ENCODE assay signal across 21 mouse cellular contexts in genomic region chr9:96715171-96715570, GRCm38 (mm10). TPM values are rescaled to one million over a fixed set of nuclear protein-coding genes. Genes with fewer than 3 reads are reported as not detected.
A peak's percentile ranks its signal among the peaks of the same experiment; 100 is the strongest.
DNase-seq lines count a peak whose midpoint lies in the region; ATAC-seq and TF ChIP-seq lines count a peak whose summit lies in the region.
"Had no signal": no experiment of that assay in that cellular context is flagged by ENCODE, and none has a peak within 500 bp of the region (broad histone marks: within the 10 kb centered on the region; RNA-seq: fewer than 3 reads in every experiment).

No protein-coding gene starts in this region.

- no peak for TF ChIP-seq CTCF in CH12.LX (conservative IDR thresholded peaks at IDR 0.05 in 1 of 2, IDR thresholded peaks at IDR 0.05 in 1 of 2; ENCODE audit: low read depth in 2 of 2, low read length in 2 of 2)

- DNase-seq in heart, embryonic 10.5 days (ENCODE audit: low spot score) = no peak
- DNase-seq in CH12.LX (ENCODE audit: extremely low read depth) (peak; percentile 54), R1 (ENCODE audit: low read depth, low spot score) (peak; percentile 74)
- no peak for DNase-seq in layer of hippocampus, postnatal 25 days (ENCODE audit: extremely low spot score in 1 of 2, low spot score in 1 of 2)
- DNase-seq: adrenal gland, postnatal 36 days; cerebellum, adult 18-20 months; gastrocnemius, postnatal 10 days; kidney, adult 18-20 months; right cerebral cortex, postnatal 14 days; spleen, adult 18-20 months; thymus, postnatal 36 days had no signal

- H3K27me3 ChIP-seq in heart, embryonic 12.5 days (replicated peaks) = no peaks in the 10 kb centered on the region
- no peaks in the 10 kb centered on the region for H3K27me3 ChIP-seq in heart, embryonic 10.5 days (ENCODE audit: insufficient read depth, poor library complexity, severe bottlenecking)
- H3K27me3 ChIP-seq in hindbrain, embryonic 13.5 days = no peaks in the 10 kb centered on the region
- no peaks in the 10 kb centered on the region for H3K27me3 ChIP-seq in hindbrain, embryonic 16.5 days (replicated peaks; ENCODE audit: control insufficient read depth, insufficient read depth, low read length)
- H3K27me3 ChIP-seq in CH12.LX (replicated peaks) = no peaks in the 10 kb centered on the region
- H3K27me3 ChIP-seq: limb, embryonic 13.5 days; lung, embryonic 15.5 days had no signal

- peak overlapping the region; percentile 50 for H3K27ac ChIP-seq in heart, embryonic 12.5 days (ENCODE audit: poor library complexity, severe bottlenecking)
- H3K27ac ChIP-seq in heart, embryonic 10.5 days = no peak overlapping the region
- peak overlapping the region; percentile 45; the same call in 1 of the 2 replicates for H3K27ac ChIP-seq in hindbrain, embryonic 13.5 days
- no peak overlapping the region for H3K27ac ChIP-seq in hindbrain, embryonic 16.5 days (ENCODE audit: low read depth, low read length)
- peak overlapping the region; percentile 87 for H3K27ac ChIP-seq in CH12.LX (ENCODE audit: insufficient read depth, low read depth)
- H3K27ac ChIP-seq: limb, embryonic 13.5 days; liver, embryonic 14.5 days; lung, embryonic 15.5 days; macrophage had no signal

- H3K9me3 ChIP-seq in heart, embryonic 12.5 days (replicated peaks) = no peaks in the 10 kb centered on the region
- H3K9me3 ChIP-seq in heart, embryonic 10.5 days = no peaks in the 10 kb centered on the region
- no peaks in the 10 kb centered on the region for H3K9me3 ChIP-seq in hindbrain, embryonic 13.5 days
- H3K9me3 ChIP-seq in hindbrain, embryonic 16.5 days (ENCODE audit: control insufficient read depth, low read length) = no peaks in the 10 kb centered on the region
- no peaks in the 10 kb centered on the region for H3K9me3 ChIP-seq in CH12.LX (replicated peaks; ENCODE audit: low read length)
- H3K9me3 ChIP-seq: G1E; limb, embryonic 13.5 days; lung, embryonic 15.5 days had no signal

- peaks cover 43% of the 10 kb centered on the region for H3K36me3 ChIP-seq in heart, embryonic 12.5 days
- H3K36me3 ChIP-seq in heart, embryonic 10.5 days = peaks cover 23% of the 10 kb centered on the region
- peaks cover 7% of the 10 kb centered on the region for H3K36me3 ChIP-seq in hindbrain, embryonic 13.5 days
- H3K36me3 ChIP-seq in hindbrain, embryonic 16.5 days (ENCODE audit: control insufficient read depth, insufficient read depth, low read length) = no peaks in the 10 kb centered on the region
- H3K36me3 ChIP-seq in CH12.LX (replicated peaks in 1 of 2; ENCODE audit: control insufficient read depth in 1 of 2, insufficient read depth in 1 of 2, low read length in 1 of 2) = peaks cover 35 to 59% of the 10 kb centered on the region in 2 experiments
- H3K36me3 ChIP-seq: limb, embryonic 13.5 days; lung, embryonic 15.5 days had no signal

- 0 out of 2 replicates have a peak, but pooled peaks have one; percentile 19 for TF ChIP-seq POLR2A in CH12.LX (IDR thresholded peaks at IDR 0.05; ENCODE audit: low read depth, low read length)

- dilution Hi-C loops in CH12.LX (cut with MboI; ENCODE audit: extremely low pct_ligation_motif_present, extremely low pct_unique_long_range_greater_than_20kb, low sequenced_read_pairs) = no loop called here

- in situ Hi-C loops in CH12.LX (cut with MboI; ENCODE audit: low pct_ligation_motif_present, low pct_unique_long_range_greater_than_20kb, low sequenced_read_pairs) = loop anchor here (5.0 kb wide), 2 partner anchors 42 to 82 kb away; no protein-coding TSS in a partner anchor

- no peak for TF ChIP-seq RAD21 in CH12.LX (IDR thresholded peaks at IDR 0.05; ENCODE audit: low read depth, low read length)

- H3K4me1 ChIP-seq in heart, embryonic 12.5 days (replicated peaks) = peaks cover 76% of the 10 kb centered on the region
- H3K4me1 ChIP-seq in heart, embryonic 10.5 days = peaks cover 43% of the 10 kb centered on the region
- H3K4me1 ChIP-seq in hindbrain, embryonic 13.5 days (replicated peaks) = peaks cover 57% of the 10 kb centered on the region
- H3K4me1 ChIP-seq in hindbrain, embryonic 16.5 days (ENCODE audit: control insufficient read depth, insufficient read depth, low read depth, low read length) = peaks cover 16% of the 10 kb centered on the region
- peaks cover 19 to 50% of the 10 kb centered on the region in 2 experiments for H3K4me1 ChIP-seq in CH12.LX (ENCODE audit: control insufficient read depth in 1 of 2, insufficient read depth in 2 of 2)

- H3K4me2 ChIP-seq in heart, embryonic 12.5 days = no peak overlapping the region
- H3K4me2 ChIP-seq in hindbrain, embryonic 13.5 days = no peak overlapping the region
- no peak overlapping the region for H3K4me2 ChIP-seq in hindbrain, embryonic 16.5 days (ENCODE audit: low read length)
- H3K4me2 ChIP-seq in CH12.LX (ENCODE audit: insufficient read depth, low read depth, poor library complexity, severe bottlenecking) = peak overlapping the region; percentile 86
- H3K4me2 ChIP-seq: heart, embryonic 11.5 days; limb, embryonic 13.5 days; lung, embryonic 15.5 days; midbrain, embryonic 11.5 days had no signal

- no peak for TF ChIP-seq EP300 in CH12.LX (IDR thresholded peaks at IDR 0.05; ENCODE audit: low read length)

- ATAC-seq in heart, embryonic 12.5 days (ENCODE audit: insufficient number of reproducible peaks, low FRiP score) = no peak
- ATAC-seq in hindbrain, embryonic 13.5 days (ENCODE audit: low FRiP score) = no peak
- no peak for ATAC-seq in hindbrain, embryonic 16.5 days

- WGBS in heart, embryonic 12.5 days = 85% methylated on average over 11 of the region's 11 CpGs
- 86% methylated on average over 11 of the region's 11 CpGs for WGBS in heart, embryonic 10.5 days
- 77% methylated on average over 11 of the region's 11 CpGs for WGBS in hindbrain, embryonic 13.5 days
- 77% methylated on average over 11 of the region's 11 CpGs for WGBS in hindbrain, embryonic 16.5 days

- H3K79me2 ChIP-seq in CH12.LX (replicated peaks; ENCODE audit: control insufficient read depth, extremely low read depth, insufficient read depth, poor library complexity, severe bottlenecking) = peaks cover 95% of the 10 kb centered on the region

- H3K4me3 ChIP-seq in heart, embryonic 12.5 days = no peak overlapping the region
- H3K4me3 ChIP-seq in heart, embryonic 10.5 days = no peak overlapping the region
- H3K4me3 ChIP-seq in hindbrain, embryonic 13.5 days = no peak overlapping the region
- no peak overlapping the region for H3K4me3 ChIP-seq in hindbrain, embryonic 16.5 days (ENCODE audit: low read length)
- peak overlapping the region; percentile 48 to 80 (median 73) for H3K4me3 ChIP-seq in CH12.LX (replicated peaks in 1 of 3; ENCODE audit: low read depth in 2 of 3, low read length in 2 of 3, poor library complexity in 1 of 3)
- H3K4me3 ChIP-seq: limb, embryonic 13.5 days; lung, embryonic 15.5 days had no signal

- no peak overlapping the region for H3K9ac ChIP-seq in heart, embryonic 12.5 days
- no peak overlapping the region for H3K9ac ChIP-seq in hindbrain, embryonic 13.5 days
- no peak overlapping the region for H3K9ac ChIP-seq in hindbrain, embryonic 16.5 days (ENCODE audit: low read depth, low read length)
- peak overlapping the region; percentile 94 for H3K9ac ChIP-seq in CH12.LX (ENCODE audit: insufficient read depth, low read depth)
- H3K9ac ChIP-seq: limb, embryonic 13.5 days; liver, embryonic 14.5 days; lung, embryonic 15.5 days had no signal

TF ChIP-seq in CH12.LX, 34 proteins besides CTCF, POLR2A, EP300 and RAD21:
- TF ChIP-seq NELFE (IDR thresholded peaks at IDR 0.05; ENCODE audit: low read depth, low read length) = no peak
- peak; percentile 77; the same call in 1 of the 2 replicates for TF ChIP-seq TBP (conservative IDR thresholded peaks at IDR 0.05; ENCODE audit: low read depth, low read length)
- 0 out of 2 replicates have a peak, but pooled peaks have one; percentile 32 for TF ChIP-seq MYC (IDR thresholded peaks at IDR 0.05; ENCODE audit: low read depth, low read length)
- TF ChIP-seq POLR2AphosphoS2 (IDR thresholded peaks at IDR 0.05; ENCODE audit: low read depth, low read length) = no peak
- no peak for TF ChIP-seq ZMIZ1 (IDR thresholded peaks at IDR 0.05; ENCODE audit: low read depth, low read length)
- TF ChIP-seq E2F4 (IDR thresholded peaks at IDR 0.05; ENCODE audit: insufficient replicate concordance, low read depth, low read length) = no peak
- no peak for TF ChIP-seq JUN (IDR thresholded peaks at IDR 0.05; ENCODE audit: insufficient read depth, low read depth, low read length)
- no peak for TF ChIP-seq BHLHE40 (IDR thresholded peaks at IDR 0.05; ENCODE audit: low read depth, low read length)
- no peak for TF ChIP-seq ZKSCAN1 (IDR thresholded peaks at IDR 0.05; ENCODE audit: borderline replicate concordance, low read depth, low read length)
- 0 out of 2 replicates have a peak, but pooled peaks have one; percentile 6 for TF ChIP-seq IRF4 (IDR thresholded peaks at IDR 0.05; ENCODE audit: low read depth, low read length)
- no peak for TF ChIP-seq ZC3H11A (IDR thresholded peaks at IDR 0.05; ENCODE audit: low read depth, low read length)

RNA-seq across cellular contexts. Expression of gene Zbtb38, which starts 37.5 kb away (rescaled TPM):
- 31.3 and 32.1 TPM in 2 replicates for polyA plus RNA-seq in heart, embryonic 12.5 days (2016; fragmentation: Nextera tagmentation; extraction: Ambion mirVana)
- 13.4 and 24.5 TPM in 2 replicates for polyA plus RNA-seq in heart, embryonic 10.5 days (2016; fragmentation: Nextera tagmentation; extraction: Ambion mirVana)
- polyA plus RNA-seq in hindbrain, embryonic 13.5 days (2015; fragmentation: Nextera tagmentation; extraction: Ambion mirVana) = 42.2 and 44.0 TPM in 2 replicates
- 42.5 and 43.8 TPM in 2 replicates for polyA plus RNA-seq in hindbrain, embryonic 16.5 days (2015; fragmentation: Nextera tagmentation; extraction: Ambion mirVana)
- total RNA-seq in CH12.LX (2012; rRNA removed) (83.6 and 102 TPM in 2 replicates), CH12.LX (2014; rRNA removed) (67.9 and 68.8 TPM in 2 replicates)
- 51.7 and 53.0 TPM in 2 replicates for polyA plus RNA-seq in CH12.LX (2012; ENCODE audit: insufficient read length, low read depth)
- 10 to 100 TPM; 53.0 to 54.6 TPM for total RNA-seq in layer of hippocampus, postnatal 25 days (2021)

Comparison
In these comparisons a context has a peak if more than half of its experiments do, and no peak if none do; other contexts are left out.
1. H3K27ac ChIP-seq: peak in heart, embryonic 12.5 days (single experiment), hindbrain, embryonic 13.5 days (single experiment) and CH12.LX (single experiment); none in heart, embryonic 10.5 days (single experiment) and hindbrain, embryonic 16.5 days (single experiment).
2. H3K4me3 ChIP-seq: peak in CH12.LX (3 of 3); none in heart, embryonic 12.5 days (single experiment), heart, embryonic 10.5 days (single experiment), hindbrain, embryonic 13.5 days (single experiment) and hindbrain, embryonic 16.5 days (single experiment).
3. DNase-seq: peak in CH12.LX (single experiment) and R1 (single experiment); none in heart, embryonic 10.5 days (single experiment) and layer of hippocampus, postnatal 25 days (0 of 2).